Mouse (Mus musculus): ENCODE results near the gene Folr1.

Folr1 gene

GRCm38 (mm10) chr7:101833352-101833751 is 37.2 kb downstream of the Folr1 start:
- in situ Hi-C loops (cut with MseI, MboI): no loop called here

DNA sequence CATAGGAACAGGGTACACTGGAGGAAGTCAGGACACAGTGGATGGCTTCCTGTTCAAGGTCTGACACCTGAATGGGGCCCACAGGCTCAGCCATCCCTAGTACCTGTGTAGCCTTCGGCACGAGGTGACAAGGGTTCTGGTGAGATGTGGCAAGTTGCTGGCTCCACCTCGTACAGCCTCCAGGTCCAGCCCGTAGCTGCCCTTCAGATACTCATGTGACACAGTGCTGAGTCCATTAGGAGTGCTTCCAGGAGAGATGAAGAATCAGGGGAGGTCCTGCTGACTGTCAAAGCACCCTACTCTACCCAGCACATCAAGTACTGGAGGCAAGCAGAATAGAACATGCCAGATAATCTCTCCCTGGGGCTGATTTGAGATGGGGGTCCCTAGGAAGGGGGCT is 38.2 kb downstream of the Folr1 start:
- in situ Hi-C loops (cut with MseI, MboI): no loop called here

DNA sequence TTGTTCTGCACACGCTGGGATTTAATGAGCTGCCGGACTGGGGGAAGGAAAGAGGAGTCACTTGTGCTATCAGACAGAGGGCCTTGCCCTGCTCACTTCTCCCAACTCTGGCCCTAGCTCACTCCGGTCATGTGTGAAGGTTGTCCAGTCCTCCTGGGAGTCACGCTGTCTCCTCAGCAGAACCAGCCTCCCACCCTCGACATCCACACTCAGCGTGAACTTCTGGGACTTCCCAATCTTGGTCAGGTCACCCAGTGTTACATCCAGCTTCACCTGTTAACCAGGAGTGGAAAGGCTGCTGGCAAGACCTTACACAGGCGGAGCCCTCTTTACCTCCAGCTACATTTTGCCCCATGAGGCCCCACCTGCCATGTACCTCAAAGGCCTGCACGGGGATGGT is 39.2 kb downstream of the Folr1 start:
- in situ Hi-C loops (cut with MseI, MboI): no loop called here

DNA sequence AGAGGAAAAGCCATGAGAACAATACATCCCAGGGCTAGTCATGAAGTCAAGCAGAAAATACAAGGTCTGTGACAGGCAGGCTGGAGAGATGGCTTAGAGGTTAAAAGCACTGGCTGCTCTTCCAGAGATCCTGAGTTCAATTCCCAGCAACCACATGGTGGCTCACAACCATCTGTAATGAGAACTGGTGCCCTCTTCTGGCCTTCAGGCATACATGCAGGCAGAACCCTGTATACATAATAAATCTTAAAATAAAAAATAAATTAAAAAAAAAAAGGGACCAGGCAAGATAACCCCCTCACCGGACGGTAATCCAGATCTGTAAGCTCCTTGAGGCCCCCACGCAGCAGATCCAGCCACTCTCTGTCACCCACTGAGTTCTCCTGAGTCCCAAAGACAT is 40.2 kb downstream of the Folr1 start:
- in situ Hi-C loops (cut with MseI, MboI): no loop called here

GRCm38 (mm10) chr7:101823758-101824630 is 46.6 kb downstream of the Folr1 start:
- in situ Hi-C loops (cut with MseI, MboI): loop anchor here in 1 of 2 experiments (10.0 kb wide), 1 partner anchor 159 kb away; the partner anchor contains the start of gene Clpb

DNA sequence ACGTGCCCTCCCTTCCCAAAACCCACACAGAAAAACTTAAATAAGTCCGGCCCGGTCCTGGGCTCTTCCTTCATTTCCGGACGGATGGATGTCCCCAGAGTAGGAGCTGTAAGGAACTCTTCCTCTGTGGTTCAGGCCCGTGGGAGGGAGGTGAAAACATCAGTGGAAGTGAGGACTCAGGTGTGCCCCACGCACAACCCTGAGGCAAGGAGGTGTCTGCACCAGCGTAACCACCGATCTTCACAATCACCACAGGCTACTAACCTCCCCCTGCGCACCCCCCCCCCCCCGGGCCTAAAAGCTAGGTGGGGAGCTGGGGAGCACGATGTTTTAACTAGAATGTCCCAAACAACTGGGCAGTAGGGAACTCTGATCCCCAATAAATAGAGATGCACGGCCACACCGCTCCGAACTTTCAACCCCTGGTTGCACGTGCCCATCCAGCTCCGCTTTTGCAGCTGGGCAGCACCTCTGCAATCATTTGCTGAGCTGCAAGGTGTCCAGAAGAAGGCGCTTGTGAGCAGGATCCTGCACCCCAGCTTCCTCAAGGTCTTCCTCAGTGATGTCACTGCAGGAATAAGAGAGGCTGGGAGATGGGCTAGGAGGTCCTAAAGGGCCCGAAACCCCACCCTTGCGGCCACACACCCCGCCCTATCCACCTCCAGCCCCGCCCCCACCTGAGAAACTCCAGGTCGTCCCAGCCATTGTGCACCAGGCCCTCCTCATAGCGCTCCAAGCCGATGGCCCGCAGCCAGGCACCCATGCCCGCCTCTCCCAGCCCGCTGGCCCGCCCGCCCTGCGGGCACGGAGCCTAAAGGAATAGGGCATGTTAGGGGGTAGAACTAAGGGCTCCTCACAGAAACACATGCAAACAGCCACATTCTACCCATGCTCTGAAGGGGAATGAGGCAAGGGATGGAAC is 47.5 kb downstream of the Folr1 start:
- in situ Hi-C loops (cut with MseI, MboI): loop anchor here in 1 of 2 experiments (10.0 kb wide), 1 partner anchor 158 kb away; the partner anchor contains the start of gene Clpb

DNA sequence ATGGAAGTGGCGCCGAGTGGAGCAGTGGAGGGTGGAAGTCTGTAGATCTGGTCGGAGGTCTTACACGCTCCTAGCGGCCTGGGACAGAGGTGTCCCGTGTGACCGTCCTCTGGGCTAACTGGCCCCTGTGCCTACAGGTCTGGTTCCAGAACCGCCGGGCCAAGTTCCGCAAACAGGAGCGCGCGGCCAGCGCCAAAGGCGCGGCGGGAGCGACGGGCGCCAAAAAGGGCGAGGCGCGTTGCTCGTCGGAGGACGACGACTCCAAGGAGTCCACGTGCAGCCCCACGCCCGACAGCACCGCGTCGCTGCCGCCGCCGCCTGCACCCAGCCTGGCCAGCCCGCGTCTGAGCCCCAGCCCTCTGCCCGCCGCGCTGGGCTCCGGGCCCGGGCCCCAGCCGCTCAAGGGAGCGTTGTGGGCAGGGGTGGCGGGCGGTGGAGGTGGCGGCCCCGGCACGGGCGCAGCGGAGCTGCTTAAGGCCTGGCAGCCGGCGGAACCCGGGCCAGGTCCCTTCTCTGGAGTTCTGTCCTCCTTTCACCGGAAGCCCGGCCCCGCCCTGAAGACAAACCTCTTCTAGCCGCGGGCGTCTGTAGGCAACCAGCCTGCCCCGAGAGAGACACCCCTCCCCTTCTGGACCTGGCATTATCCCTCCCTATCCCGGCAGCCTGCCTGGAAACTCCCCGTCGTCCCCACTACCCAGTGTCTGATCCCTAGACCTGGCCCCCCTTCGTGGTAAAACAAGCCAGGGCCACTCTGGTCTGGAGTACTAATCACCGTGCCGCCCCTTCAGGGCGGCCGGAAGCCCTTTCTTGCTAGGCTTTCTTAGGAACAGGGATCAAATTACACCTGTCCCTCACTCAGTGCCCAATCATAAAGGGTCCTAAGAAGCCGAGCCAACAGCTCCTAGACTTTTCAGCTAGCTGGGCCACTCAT is 48.8 kb downstream of the Folr1 start:
- in situ Hi-C loops (cut with MseI, MboI): loop anchor here in 1 of 2 experiments (10.0 kb wide), 1 partner anchor 157 kb away; the partner anchor contains the start of gene Clpb

DNA sequence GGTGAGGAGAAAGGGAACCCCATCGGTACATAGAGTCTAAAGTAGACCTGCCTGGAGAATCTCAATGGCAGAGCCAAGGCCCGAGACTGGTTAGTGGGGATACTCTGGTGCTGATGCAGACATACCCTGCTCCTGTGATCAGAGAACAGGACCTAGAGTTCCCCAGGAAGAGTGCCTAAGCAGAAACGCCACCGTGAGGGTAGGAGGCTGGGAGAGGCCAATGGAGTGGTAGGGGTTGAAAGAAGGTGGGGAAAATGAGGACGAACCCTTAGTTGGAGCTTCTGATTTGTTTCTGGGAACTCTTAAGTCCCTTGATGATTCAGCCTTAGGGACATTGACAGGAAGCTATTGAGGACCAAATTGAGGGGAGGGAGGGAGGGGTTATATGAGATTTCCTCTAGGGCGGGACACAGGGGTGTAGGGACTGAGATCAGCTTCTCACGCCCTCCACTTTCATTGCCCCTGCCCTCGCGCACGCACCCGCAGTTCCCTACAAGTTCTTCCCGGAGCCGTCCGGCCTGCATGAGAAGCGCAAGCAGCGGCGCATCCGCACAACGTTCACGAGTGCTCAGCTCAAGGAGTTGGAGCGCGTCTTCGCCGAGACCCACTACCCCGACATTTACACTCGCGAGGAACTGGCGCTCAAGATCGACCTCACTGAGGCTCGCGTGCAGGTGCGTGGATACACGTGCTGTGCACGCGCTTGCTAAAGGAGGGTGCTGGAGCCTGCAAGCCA is 50.1 kb downstream of the Folr1 start:
- in situ Hi-C loops (cut with MseI, MboI): loop anchor here in 1 of 2 experiments (10.0 kb wide), 1 partner anchor 156 kb away; the partner anchor contains the start of gene Clpb

GRCm38 (mm10) chr7:101817861-101818401 is 52.7 kb downstream of the Folr1 start, which contains the start of gene Phox2a:
Phox2a (plus strand) TSS chr7:101818313.
- in situ Hi-C loops (cut with MseI, MboI): loop anchor here in 1 of 2 experiments (10.0 kb wide), 1 partner anchor 153 kb away; the partner anchor contains the start of gene Clpb
